Mouse (Mus musculus) neural tube, embryonic 13.5 days (tissue): ENCODE measurements at regions not wholly inside any gene's neighbourhood (a gene's known extent, or its start where the extent isn't known, plus 50 kb on each side); places are given as distances from the start of the nearest gene placed in this dataset.

Experiments
- ATAC-seq: fragments of 200-750 bp; cut with Nextera tagmentation; 2 replicates; pipeline ENCODE4 v1.8.0; 2017; ENCODE audit warnings: low read depth, mild to moderate bottlenecking, moderate TSS enrichment, moderate library complexity
- H3K27ac ChIP-seq: fragments of 300-500 bp; sonication (generic); replicated peaks from 2 replicates; pipeline ENCODE4 v1.5.1; 2015; ENCODE audit warnings: moderate library complexity, mild to moderate bottlenecking, inconsistent platforms
- H3K27me3 ChIP-seq: fragments of 300-500 bp; sonication (generic); 2 replicates; pipeline ENCODE4 v1.6.1; 2015; ENCODE audit warnings: mild to moderate bottlenecking, inconsistent platforms
- H3K36me3 ChIP-seq: fragments of 300-500 bp; sonication (generic); 2 replicates; pipeline ENCODE4 v1.6.1; 2015; ENCODE audit warnings: mild to moderate bottlenecking, inconsistent platforms
- H3K4me1 ChIP-seq: fragments of 300-500 bp; sonication (generic); replicated peaks from 2 replicates; pipeline ENCODE4 v1.6.1; 2015; ENCODE audit warnings: inconsistent platforms
- H3K4me2 ChIP-seq: fragments of 300-500 bp; sonication (generic); 2 replicates; pipeline ENCODE4 v1.6.1; 2015; ENCODE audit warnings: inconsistent platforms, mild to moderate bottlenecking, moderate library complexity
- H3K4me3 ChIP-seq: fragments of 300-500 bp; sonication (generic); 2 replicates; pipeline ENCODE4 v1.5.1; 2015; ENCODE audit warnings: mild to moderate bottlenecking, inconsistent platforms
- H3K9ac ChIP-seq: fragments of 300-500 bp; sonication (generic); 2 replicates; pipeline ENCODE4 v1.6.1; 2015; ENCODE audit warnings: moderate library complexity, mild to moderate bottlenecking, inconsistent platforms
- H3K9me3 ChIP-seq: fragments of 300-500 bp; sonication (generic); 2 replicates; pipeline ENCODE4 v1.6.1; 2016; ENCODE audit warnings: inconsistent platforms
- WGBS: fragments of 180-500 bp; shearing (Covaris S2); methylation state at CpG from one replicate; pipeline ENCODE4 v1.1.7; 2015; 5-methylcytosine and 5-hydroxymethylcytosine counted together

DNA sequence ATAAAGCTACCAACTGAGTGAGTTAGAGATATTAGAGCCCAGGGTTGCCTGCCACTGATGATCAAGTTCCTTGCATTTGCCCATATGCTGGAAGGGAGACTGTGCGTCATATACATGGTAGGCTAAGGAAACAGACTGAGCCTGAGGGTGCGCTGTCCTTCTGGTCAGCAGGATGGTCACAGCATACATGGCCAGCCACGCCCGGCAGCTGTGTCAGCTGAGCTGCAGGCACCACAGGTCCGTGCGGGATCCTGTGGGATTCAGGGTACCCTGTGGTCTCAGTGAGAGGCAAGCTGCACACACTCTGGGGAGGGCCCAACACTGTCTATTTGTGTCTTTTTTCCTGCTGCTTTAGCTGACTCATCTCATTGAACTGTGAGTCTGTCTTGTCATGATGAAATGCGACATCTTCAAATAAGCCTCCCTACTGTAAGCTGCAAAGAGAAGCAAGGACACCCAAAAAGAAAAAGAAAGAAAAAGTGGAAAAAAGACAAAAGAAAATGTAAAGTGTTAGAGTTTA, 131.3 kb upstream of the Fmo9 start:
- H3K36me3 ChIP-seq: no peaks in the 10 kb centered on the region
- ATAC-seq: no peak
- no peak overlapping the region for H3K27ac ChIP-seq
- H3K9me3 ChIP-seq: no peaks in the 10 kb centered on the region
- H3K4me2 ChIP-seq: no peak overlapping the region
- WGBS: 77% methylated on average over 7 of the region's 7 CpGs
- H3K9ac ChIP-seq: no peak overlapping the region
- no peaks in the 10 kb centered on the region for H3K27me3 ChIP-seq
- no peaks in the 10 kb centered on the region for H3K4me1 ChIP-seq
- H3K4me3 ChIP-seq: no peak overlapping the region

DNA sequence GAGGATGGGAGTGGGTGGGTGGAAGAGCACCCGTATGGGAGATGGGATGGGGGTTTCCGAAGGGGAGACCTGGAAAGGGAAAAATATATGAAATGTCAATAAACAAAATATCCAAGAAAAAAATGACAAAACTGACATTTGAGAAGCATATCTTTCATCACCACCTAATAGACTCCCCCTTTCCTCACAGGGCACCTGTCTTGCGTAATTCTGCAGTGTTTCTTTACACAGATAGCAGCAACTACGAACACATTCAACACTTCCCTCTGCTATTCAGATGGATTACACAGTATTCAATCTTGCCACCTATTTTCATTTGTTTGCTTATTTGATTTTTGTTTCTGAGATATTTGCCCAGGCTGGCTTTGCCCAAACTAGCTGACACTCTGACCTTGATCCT, 136.3 kb upstream of the Fmo9 start:
- ATAC-seq: no peak
- Histone ChIP-seq H3K27ac (no peak overlapping the region), H3K4me2 (no peak overlapping the region), H3K4me3 (no peak overlapping the region), H3K36me3 (no peaks in the 10 kb centered on the region), H3K9me3 (no peaks in the 10 kb centered on the region), H3K4me1 (no peaks in the 10 kb centered on the region), H3K9ac (no peak overlapping the region), H3K27me3 (no peaks in the 10 kb centered on the region)
- 89% methylated on average over 4 of the region's 4 CpGs for WGBS

DNA sequence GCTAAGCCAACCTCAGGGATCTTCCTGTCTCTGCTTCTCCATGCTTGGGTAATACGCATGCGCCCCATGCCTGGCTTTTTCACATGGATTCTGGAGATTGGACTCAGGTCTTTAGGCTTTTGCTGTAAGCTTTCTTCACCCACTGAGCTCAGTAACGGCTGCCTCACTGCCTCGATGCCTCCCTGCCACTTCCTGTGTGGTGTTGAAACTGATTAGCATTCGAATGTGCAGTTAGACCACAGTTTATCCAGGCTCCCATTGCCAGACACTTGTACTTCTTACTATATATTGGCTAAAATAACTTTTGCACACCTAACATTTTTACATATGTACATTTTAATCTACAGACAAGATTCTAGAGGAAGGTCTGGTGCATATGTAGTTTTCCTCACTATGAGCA, 137.0 kb upstream of the Fmo9 start:
- WGBS: 78% methylated on average over 5 of the region's 5 CpGs

DNA sequence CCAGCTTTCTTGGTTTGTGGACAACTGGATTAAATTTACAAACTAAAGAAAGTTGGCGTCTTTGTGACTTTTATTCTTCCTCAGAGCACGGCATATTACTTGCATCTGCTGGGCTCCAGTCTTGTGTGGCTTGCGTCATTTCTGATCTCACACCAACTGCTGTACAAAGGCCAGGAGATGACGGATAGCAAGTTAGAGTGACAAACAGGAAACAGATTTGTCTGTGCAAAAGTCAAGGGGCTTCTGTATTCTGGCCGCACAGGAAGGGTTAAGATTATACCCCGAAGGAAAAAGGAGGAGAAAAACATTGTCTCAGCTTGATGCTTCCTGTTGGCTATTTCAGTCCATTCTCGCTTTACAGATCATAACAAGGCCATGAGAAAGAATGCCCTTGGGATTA, 137.8 kb upstream of the Fmo9 start:
- WGBS: 72% methylated on average over 7 of the region's 7 CpGs
- Histone ChIP-seq H3K27ac (no peak overlapping the region), H3K9ac (no peak overlapping the region), H3K4me3 (no peak overlapping the region), H3K36me3 (no peaks in the 10 kb centered on the region), H3K27me3 (no peaks in the 10 kb centered on the region), H3K4me1 (no peaks in the 10 kb centered on the region), H3K4me2 (no peak overlapping the region), H3K9me3 (no peaks in the 10 kb centered on the region)
- ATAC-seq: no peak

More for the DNA sequence above, 137.0 kb upstream of the Fmo9 start:
- Histone ChIP-seq H3K36me3 (no peaks in the 10 kb centered on the region), H3K4me3 (no peak overlapping the region), H3K9me3 (no peaks in the 10 kb centered on the region), H3K27me3 (no peaks in the 10 kb centered on the region), H3K9ac (no peak overlapping the region), H3K27ac (0 out of 2 replicates have a peak overlapping the region, but pooled peaks have one; percentile 33), H3K4me2 (no peak overlapping the region), H3K4me1 (no peaks in the 10 kb centered on the region)
- ATAC-seq: no peak

DNA sequence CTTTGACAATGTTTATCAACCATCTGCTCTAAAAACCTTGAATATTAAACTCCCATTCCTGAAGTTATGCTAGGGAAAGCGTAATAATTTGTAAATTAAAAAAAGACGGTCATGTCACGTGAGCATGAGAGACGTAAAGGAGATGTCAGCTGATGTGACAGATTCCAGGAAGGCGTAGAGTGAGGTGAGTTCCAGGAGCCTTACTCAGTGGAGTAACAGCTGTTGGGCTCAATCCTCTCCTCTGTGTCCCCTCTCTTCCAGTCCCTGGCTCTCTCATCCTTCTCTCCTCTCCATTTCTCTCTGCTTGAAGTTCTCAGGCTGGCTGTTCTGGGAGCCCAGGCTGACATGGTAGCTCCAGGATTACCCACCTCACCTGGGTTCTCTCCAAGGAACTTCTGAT, 138.4 kb upstream of the Fmo9 start:
- Histone ChIP-seq H3K36me3 (no peaks in the 10 kb centered on the region), H3K9ac (no peak overlapping the region), H3K9me3 (no peaks in the 10 kb centered on the region), H3K27me3 (no peaks in the 10 kb centered on the region), H3K4me2 (no peak overlapping the region), H3K4me1 (no peaks in the 10 kb centered on the region), H3K4me3 (no peak overlapping the region), H3K27ac (no peak overlapping the region)
- ATAC-seq: no peak
- WGBS: 91% methylated on average over 5 of the region's 5 CpGs

DNA sequence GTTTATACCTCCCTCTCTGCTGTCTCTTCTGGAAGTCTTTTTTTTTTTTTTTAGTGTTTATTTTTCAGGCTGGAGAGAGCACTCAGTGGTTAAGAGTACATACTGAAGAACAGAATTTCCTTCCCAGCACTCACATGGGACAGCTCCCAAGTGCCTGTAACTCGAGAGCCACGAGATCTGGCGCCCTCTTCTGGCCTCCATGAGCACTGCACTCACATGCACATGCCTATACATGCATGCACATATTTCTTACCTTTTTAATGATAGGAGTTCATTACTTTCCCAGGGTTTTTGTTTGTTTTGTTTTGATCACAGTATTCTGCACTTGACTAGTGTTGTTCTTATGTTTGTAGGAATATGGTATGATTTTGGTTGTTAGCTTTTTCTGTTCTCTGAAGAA, 139.5 kb upstream of the Fmo9 start:
- H3K9ac ChIP-seq: no peak overlapping the region
- WGBS: 39% methylated on average over 3 of the region's 3 CpGs
- no peak for ATAC-seq
- no peak overlapping the region for H3K27ac ChIP-seq
- H3K4me3 ChIP-seq: no peak overlapping the region
- H3K4me1 ChIP-seq: peaks cover 7% of the 10 kb centered on the region; the same call in 1 of the 2 replicates
- no peaks in the 10 kb centered on the region for H3K36me3 ChIP-seq
- H3K27me3 ChIP-seq: no peaks in the 10 kb centered on the region
- H3K4me2 ChIP-seq: no peak overlapping the region
- H3K9me3 ChIP-seq: no peaks in the 10 kb centered on the region

DNA sequence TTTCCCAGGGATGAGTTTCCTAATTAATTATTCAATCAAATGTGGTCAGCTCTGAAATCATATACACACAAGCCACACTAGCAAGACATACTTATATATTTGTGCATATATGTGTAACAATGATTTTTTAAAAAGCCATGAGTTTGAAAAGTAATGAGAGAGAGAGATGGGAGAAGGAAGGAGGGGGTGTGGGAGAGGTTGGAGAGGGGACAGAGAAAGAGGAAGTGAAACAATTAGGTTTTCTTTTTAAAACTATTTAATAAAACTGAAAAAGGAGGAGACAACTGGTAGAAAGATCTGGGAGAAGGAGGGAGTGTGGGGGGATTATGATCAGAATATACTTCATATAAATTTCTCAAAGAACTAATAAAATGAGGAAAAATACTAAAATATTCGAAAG, 155.7 kb upstream of the Fmo9 start:
- no peaks in the 10 kb centered on the region for H3K36me3 ChIP-seq
- H3K9me3 ChIP-seq: no peaks in the 10 kb centered on the region
- H3K4me2 ChIP-seq: no peak overlapping the region
- WGBS: 78% methylated on average over 1 of the region's 1 CpGs
- ATAC-seq: no peak
- no peak overlapping the region for H3K9ac ChIP-seq
- H3K27ac ChIP-seq: no peak overlapping the region
- H3K4me1 ChIP-seq: peaks cover 21% of the 10 kb centered on the region
- no peaks in the 10 kb centered on the region for H3K27me3 ChIP-seq
- no peak overlapping the region for H3K4me3 ChIP-seq

DNA sequence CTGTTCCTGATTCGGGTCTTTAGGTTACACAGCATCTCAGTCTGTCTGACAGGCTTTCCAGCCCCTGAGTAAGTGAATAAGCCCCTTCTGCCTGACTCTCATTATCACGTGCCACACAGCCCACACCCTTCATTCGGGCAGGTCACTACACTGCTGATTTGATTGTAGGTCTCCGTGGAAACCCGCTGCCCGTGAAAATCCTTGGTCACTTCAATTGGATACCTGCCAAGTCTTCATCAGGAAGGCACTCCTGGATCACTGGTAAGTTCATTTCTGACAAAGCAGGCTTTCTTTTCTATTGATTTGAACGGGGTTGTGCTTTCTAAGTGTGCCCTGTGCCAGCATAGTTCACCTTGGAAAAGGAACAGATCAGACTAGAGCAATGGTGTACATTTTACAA, 158.2 kb upstream of the Fmo9 start:
- Histone ChIP-seq H3K9me3 (no peaks in the 10 kb centered on the region), H3K4me2 (no peak overlapping the region), H3K9ac (no peak overlapping the region), H3K27me3 (no peaks in the 10 kb centered on the region), H3K27ac (no peak overlapping the region; the same call in 1 of the 2 replicates), H3K4me3 (no peak overlapping the region), H3K4me1 (peaks cover 39% of the 10 kb centered on the region), H3K36me3 (no peaks in the 10 kb centered on the region)
- 18% methylated on average over 7 of the region's 7 CpGs for WGBS
- no peak for ATAC-seq

DNA sequence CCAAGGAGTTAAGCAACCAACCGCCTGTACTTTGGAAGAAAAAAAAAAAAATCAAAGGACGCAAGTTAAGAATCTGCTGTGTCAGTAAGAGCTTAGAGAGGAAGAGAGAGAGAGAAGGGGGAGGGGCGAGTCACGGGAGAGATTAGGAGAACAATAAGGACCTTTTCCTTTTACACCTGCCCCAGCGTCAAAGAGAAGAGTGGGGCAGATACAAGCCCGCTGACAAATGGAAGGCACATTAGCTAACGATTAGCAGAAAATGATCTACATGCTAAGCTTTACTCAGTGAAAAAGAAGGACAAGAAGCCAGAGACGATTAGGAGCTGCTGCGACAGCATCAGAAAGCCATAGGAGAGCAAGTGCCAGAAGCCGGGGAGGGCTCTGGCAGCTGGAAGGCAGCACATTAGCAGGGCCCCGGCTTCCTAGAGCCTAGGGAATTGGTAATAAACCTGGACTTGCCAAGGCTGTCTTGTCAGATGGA, 157.8 kb upstream of the Fam78b start:
- Histone ChIP-seq H3K4me1 (peaks cover 45% of the 10 kb centered on the region), H3K9me3 (no peaks in the 10 kb centered on the region), H3K9ac (peak overlapping the region; percentile 59), H3K36me3 (no peaks in the 10 kb centered on the region), H3K27me3 (no peaks in the 10 kb centered on the region), H3K4me3 (peak overlapping the region; percentile 25), H3K4me2 (peak overlapping the region; percentile 53), H3K27ac (peak overlapping the region; percentile 83)
- 1% methylated on average over 11 of the region's 11 CpGs for WGBS
- peak; percentile 66 for ATAC-seq

DNA sequence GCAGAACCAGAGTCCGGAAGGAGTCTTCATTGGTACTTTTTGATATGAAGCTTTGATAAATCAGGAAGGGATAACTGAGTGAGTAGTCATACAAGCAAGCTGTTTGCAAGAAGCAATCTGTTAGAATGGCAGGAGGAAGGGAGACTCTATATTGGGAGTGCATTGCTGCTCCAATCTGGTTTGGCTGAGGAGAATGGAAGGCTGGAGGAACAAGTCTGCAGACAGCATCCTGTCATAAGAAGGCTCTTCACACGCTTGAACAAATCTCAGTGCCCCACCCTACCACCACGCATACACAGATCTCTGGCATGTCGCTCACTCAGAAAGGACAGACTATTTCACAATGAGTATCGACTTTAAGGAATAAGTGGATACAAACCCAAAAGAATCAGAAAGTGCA, 154.7 kb upstream of the Fam78b start:
- no peak for ATAC-seq

DNA sequence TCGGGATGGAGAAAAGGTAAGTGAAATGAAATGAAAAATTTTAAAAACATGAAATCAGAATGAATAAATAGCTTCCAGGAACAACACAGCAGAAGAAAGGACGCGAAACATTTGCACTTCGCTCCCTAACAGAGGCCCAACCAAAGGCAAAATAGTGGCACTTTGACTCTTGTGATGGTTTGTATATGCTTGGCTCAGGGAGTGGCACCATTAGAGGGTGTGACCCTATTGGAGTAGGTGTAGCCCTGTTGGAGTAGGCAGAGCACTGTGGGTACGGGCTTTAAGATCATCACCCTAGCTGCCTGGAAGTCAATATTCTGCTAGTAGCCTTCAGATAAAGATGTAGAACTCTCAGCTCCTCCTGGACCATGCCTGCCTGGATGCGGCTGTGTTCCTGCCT, 154.0 kb upstream of the Fam78b start:
- Histone ChIP-seq H3K4me2 (no peak overlapping the region), H3K27me3 (no peaks in the 10 kb centered on the region), H3K36me3 (no peaks in the 10 kb centered on the region), H3K4me3 (no peak overlapping the region), H3K27ac (no peak overlapping the region), H3K9ac (no peak overlapping the region), H3K4me1 (peaks cover 26% of the 10 kb centered on the region), H3K9me3 (no peaks in the 10 kb centered on the region)
- WGBS: 97% methylated on average over 6 of the region's 6 CpGs
- ATAC-seq: no peak

More for the DNA sequence above, 154.7 kb upstream of the Fam78b start:
- Histone ChIP-seq H3K9me3 (no peaks in the 10 kb centered on the region), H3K9ac (no peak overlapping the region), H3K27me3 (no peaks in the 10 kb centered on the region), H3K4me3 (no peak overlapping the region), H3K4me1 (peaks cover 28% of the 10 kb centered on the region), H3K4me2 (no peak overlapping the region), H3K36me3 (no peaks in the 10 kb centered on the region), H3K27ac (no peak overlapping the region)
- 91% methylated on average over 5 of the region's 5 CpGs for whole genome bisulfite sequencing

DNA sequence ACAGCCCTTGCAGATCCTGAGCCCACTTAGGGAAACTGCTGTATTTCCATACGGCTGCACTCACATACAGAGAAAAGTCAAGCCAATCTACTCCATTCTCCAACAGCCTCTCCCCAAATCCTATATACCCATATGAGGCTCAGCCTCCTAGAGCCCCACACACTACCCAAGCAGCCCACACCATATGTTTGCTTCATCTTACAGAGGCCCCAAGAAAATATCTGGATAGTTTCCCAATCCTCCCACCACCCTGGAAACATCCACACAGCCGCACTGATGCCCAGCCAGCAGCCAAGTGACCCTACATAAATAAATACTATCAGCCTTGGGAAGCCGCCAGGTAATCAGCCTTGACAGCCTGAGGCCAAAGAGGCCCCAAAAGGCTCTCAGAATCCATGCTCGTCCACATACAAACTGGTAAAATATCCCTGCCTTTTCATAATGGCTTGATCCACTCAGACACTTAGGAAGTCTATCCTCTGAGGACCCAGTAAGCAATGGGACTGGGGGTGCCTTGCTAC, 153.1 kb upstream of the Fam78b start:
- ATAC-seq: no peak
- Histone ChIP-seq H3K9me3 (no peaks in the 10 kb centered on the region), H3K27me3 (no peaks in the 10 kb centered on the region), H3K4me3 (no peak overlapping the region), H3K4me2 (no peak overlapping the region), H3K27ac (no peak overlapping the region), H3K36me3 (no peaks in the 10 kb centered on the region), H3K4me1 (peaks cover 19% of the 10 kb centered on the region), H3K9ac (no peak overlapping the region)
- 62% methylated on average over 4 of the region's 4 CpGs for WGBS

DNA sequence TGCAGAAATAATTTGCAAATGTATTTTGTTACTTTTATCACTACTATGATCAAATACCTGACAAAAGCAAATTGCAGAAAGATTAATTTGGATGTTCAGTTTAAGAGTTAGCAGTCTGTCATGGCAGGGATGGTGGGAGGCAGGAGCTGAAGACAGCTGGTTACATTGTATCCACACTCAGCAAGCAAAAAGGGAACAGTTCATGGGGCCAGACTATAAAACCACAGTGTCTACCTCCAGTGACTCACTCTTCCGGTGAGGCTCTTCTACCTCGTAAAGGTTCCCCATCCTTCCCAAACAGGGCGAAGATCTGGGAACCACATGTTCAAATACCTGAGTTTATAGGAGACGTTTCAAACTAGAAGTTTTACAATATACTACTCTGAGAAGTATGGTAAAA, 145.2 kb upstream of the Fam78b start:
- no peak overlapping the region for H3K4me3 ChIP-seq
- no peaks in the 10 kb centered on the region for H3K36me3 ChIP-seq
- ATAC-seq: no peak
- H3K9ac ChIP-seq: no peak overlapping the region
- H3K9me3 ChIP-seq: no peaks in the 10 kb centered on the region
- no peaks in the 10 kb centered on the region for H3K27me3 ChIP-seq
- H3K4me1 ChIP-seq: no peaks in the 10 kb centered on the region
- WGBS: 84% methylated on average over 4 of the region's 4 CpGs
- no peak overlapping the region for H3K27ac ChIP-seq
- H3K4me2 ChIP-seq: no peak overlapping the region
